Mouse (Mus musculus) hematopoietic stem cell, adult 5-6 weeks (primary cell): ENCODE results near the gene Kcnj9. TPM values are rescaled to one million over a fixed set of nuclear protein-coding genes. Genes with fewer than 3 reads are reported as not detected.

Experiments
- ATAC-seq, 2 experiments: fragments of 125-278 bp in 1 of 2; replicated peaks in 1 of 2; 2 replicates each; pipeline ENCODE4 v1.8.0; 2016 to 2017; ENCODE audit warnings: inconsistent platforms in 2 of 2, mild to moderate bottlenecking in 2 of 2, moderate number of reproducible peaks in 2 of 2, low read depth in 1 of 2, moderate TSS enrichment in 1 of 2; ENCODE audit not compliant: low FRiP score in 2 of 2, poor library complexity in 2 of 2, severe bottlenecking in 2 of 2, insufficient read depth in 1 of 2, low TSS enrichment in 1 of 2
- total RNA-seq: library from RNA; stranded (forward); fragments of 172-1452, 232-1000 nt; gene quantifications from 2 replicates; pipeline ENCODE4 v1.2.3, GENCODE M21; 2017

Kcnj9 gene
- total RNA-seq, 1 experiment from 2014 or later, result not detected

GRCm38 (mm10) chr1:172340729-172341321 is 11.7 kb upstream of the Kcnj9 start, which contains the start of gene Kcnj10:
TSS of gene Kcnj10 (plus strand) at chr1:172341210.
- ATAC-seq, result peak; percentile 92 to 94

DNA sequence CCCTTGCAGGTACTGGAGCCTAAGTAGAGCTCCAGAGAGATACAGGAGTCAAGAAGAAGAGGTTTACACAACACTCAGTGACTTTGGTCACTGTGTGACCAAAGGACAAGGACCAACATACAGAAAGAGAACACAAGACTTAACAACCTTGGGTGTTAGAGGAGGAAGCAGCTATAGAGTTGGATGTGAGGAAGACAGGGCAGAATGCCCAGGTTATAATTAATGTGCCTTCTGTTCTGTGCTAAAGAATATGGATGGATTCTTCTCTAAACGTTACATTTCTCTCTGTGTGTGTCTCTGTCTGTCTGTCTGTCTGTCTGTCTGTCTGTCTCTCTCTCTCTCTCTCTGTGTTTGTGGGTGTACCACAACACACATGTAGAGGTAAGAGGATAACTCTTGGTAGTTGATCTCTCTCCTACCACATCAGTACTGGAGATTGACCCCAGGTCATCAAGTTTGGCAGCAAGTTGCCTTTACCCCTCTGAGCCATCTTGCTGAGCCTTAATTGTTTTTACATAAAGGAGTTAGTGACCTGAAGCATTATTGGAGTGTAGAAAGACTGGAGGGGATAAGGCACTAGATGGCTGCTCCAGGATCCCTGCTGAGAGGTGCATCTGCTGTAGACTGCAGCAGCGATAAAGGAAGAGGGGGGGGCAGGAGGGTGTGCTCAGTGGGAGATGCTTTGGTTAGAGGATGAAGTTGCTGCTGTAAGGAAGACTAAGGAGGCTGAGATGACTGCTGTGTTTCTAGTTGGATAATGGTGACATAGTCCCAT is 8.5 kb upstream of the Kcnj9 start:
- no peak for ATAC-seq

DNA sequence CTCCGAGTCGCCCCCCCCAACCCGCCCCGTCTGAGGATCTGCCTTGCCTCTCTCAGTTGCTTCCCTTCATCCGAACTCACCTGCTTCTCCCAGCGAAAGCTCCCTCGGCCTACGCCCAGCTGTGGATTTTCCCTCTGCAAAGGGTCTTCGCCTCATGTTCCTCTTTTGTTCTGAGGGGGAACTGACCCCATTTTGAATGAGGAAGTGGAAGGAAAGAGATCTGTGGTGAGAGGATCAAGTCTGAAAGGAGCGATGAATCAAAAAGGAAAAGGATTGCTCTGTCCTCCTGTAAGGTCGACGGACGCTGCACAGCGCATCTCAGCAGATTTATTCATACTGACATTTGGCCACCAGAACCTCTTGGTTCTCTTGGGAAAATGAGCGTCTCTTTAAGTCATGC is 6.7 kb upstream of the Kcnj9 start:
- peak; percentile 38 to 50; a peak in 2 of 4 replicates for ATAC-seq

- no peak for ATAC-seq
Observed at GRCm38 (mm10) chr1:172333512-172333911, 4.4 kb upstream of the Kcnj9 start.

- no peak for ATAC-seq
Observed at GRCm38 (mm10) chr1:172332925-172333324, 3.8 kb upstream of the Kcnj9 start.

DNA sequence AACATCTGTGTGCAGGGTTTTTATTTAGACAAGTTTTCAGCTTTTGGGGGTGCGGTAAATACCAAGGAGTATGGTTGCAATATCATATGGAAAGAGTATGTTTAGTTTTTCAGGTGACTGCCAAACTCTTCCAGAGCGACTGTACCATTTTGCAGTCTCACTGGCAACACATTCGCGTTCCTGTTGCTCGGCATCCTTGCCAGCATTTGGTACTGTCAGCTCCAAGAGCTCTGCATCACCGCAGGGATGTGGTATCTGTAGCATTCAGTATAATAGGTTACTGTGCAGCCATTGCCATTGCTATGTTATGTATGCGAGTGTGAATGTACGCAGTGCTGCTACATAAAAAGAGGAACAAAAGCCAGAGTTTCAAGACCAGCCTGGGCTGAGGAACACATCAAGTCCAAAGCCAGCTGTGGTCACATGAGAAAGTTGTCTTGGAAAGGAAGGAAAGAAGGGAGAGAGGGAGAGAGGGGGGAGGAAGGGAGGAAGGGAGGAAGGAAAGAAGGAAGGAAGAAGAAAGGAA is 2.4 kb upstream of the Kcnj9 start:
- peak; percentile 48 to 51; a peak in 2 of 4 replicates for ATAC-seq

DNA sequence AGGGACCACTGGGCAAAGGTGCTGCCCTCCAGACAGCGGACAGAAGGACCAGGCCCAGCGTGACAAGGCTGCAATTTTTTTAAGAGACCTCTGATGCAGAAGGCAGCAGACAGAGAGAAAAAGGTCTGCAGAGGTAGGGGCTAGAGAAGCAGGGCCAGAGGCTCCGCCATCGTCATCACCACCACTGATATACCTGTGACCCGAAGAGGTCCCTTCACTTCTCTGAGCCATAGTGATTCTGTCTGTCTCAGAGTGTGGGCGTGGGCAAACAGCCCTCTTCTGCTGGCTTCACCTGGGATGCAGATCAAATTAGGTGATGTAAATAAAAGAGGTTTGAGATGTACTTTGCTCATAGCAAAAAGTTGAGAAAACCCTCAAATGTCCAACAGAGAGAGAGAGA is 498 bp upstream of the Kcnj9 start:
- ATAC-seq, result no peak

DNA sequence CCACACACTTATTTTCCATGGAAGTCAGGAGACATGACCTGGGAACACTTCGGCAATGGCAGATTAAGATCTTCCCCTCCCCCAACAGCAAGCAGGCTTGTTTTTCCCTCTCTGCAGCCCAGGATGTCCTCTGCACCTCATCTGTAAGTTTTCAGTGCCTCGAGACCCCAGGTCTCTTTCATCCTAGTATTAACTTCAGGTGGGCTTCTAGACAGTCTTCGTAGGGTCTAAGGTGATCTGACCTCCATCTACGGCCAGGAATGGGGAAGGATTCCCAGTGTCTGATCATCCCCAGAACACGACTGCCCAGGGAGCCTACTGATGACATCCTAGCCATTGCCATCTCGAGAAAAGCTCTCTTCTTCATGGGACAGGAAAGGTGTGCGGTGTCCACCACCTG is 657 bp downstream of the Kcnj9 start:
- ATAC-seq, result no peak

DNA sequence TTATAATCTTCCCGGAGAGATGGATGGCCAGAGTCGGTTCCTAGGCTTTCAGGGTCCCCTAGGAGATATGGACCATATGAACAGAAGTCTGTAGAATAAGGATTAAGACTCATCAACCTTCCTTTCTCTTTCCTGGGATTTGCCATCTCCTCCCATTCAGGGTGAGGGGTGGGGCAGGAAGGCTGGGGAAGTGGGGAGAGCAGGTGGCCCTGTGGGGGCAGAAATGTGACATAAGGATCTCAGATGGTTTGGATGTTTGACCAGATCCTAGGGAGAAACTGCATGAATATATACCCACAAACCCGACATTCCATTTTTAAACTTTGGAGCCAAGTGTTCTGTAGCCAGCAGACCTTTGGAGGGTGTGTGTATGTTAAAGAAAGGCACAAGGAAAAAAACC is 1.1 kb downstream of the Kcnj9 start:
- no peak for ATAC-seq

DNA sequence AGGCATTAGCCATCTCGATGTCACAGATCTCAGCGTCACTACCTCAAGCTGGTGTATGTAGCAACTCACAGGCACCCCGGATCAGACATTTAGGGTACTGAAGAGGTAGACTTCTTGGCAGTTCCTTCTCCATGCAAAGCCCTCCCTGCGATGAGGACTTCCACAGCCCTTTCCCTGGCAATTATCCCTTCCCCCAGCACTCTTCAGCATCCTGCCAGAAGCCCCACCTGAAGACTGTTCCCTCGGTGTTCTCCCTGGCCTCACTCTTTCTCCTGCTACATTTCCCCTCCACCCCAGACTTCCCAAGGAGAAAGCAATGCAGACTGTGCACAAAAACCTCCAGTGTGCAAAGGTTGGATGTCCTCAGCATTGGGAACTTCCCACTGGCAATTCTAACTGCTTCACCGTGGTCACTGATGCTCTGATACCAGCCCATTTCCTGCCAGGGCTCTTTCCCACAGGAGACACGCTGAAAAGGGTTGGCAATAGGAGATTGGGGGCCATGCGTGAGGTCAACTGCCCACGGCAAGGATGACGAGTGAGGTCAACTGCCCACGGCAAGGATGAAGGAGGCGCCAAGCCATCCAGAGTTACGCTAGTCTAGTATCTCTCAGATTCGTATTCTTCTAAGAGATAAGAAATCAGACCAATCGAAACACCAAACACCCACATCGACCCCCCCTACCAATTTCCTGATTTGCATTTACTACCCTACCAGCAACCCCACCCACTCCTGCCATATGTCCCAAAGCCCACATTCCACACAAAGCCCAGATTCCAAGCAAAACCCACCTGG is 1.7 kb downstream of the Kcnj9 start:
- no peak for ATAC-seq

GRCm38 (mm10) chr1:172326684-172327083 is 2.4 kb downstream of the Kcnj9 start:
- ATAC-seq, result no peak

DNA sequence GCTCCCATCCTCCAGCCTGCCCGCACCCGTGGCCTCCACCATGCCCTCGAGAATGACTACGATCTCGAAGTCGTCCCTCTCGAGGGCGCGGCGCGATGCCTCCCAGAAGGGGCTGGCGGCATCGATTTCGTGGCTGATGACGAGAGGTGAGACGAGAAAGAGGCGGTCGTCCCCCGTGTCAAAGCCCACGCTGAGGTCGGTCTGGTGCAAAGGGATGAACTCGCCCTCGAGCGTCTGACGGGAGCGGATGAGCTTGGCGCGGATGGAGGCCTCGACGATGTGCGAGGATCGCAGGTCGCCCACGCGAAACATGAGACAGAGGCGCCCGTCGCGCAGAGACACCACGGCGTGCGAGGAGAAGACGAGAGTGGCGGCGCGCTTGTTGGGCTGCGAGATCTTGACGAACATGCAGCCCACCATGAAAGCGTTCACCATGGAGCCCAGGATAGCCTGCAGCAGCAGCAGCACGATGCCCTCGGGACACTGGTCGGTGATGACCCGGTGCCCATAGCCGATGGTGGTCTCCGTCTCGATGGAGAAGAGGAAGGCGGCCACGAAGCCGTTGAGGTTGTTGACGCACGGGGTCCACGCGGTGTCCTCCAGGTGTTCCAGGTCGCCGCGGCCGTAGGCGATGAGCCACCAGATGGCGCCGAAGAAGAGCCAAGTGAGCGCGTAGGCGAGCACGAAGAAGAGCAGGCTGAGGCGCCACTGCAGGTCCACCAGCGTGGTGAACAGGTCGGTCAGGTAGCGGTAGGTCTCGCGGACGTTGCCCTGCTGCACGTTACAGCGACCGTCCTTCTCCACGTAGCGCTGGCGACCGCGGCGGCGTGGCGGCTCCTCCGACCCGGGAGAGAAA is 3.2 kb downstream of the Kcnj9 start:
- peak; percentile 72 to 84 for ATAC-seq

DNA sequence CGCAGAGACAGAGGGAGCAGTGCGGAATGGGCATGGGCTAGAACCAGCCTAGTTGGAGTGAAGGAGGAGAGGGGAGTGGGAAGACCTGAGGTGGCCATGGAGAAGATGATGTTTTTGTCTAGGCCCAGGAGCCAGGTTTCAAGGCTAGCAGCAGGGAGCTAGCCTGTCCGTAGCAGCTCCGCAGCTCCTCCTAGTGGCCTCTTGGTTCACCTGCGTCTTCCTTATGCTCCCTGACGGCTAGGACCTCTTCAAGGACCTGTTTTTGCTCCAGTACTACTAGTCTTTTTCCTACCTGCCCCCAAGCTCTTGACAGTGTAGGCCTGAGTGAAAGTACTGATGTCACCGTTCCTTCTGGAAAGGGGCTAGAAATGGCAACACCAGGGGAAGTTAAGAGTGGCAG is 4.4 kb downstream of the Kcnj9 start:
- ATAC-seq, result peak; percentile 73 to 86

- ATAC-seq, result no peak
Observed at GRCm38 (mm10) chr1:172323801-172324359, 5.2 kb downstream of the Kcnj9 start.

- ATAC-seq, result no peak
Observed at GRCm38 (mm10) chr1:172323298-172323697, 5.8 kb downstream of the Kcnj9 start.

DNA sequence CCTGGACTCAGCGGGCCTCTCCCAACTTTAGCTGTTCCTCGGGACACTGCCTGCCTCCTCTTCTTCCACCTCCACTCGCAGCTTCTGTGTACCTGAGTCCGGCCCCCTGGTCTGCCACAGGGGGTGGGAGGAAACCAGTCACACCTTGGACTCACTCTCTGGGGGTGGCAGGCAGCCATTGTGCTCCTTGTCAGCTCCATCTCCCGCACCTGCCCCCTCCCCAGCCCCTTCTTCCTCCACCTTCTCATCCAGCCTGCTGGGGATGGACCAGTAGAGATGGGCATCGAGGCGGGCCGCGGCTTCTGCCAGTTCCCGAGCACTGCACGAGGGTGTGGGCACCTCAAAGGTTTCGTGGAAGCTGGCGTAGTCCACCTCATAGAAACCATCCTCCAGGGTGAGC is 6.4 kb downstream of the Kcnj9 start:
- no peak for ATAC-seq

- no peak for ATAC-seq
Observed at GRCm38 (mm10) chr1:172319921-172320411, 9.2 kb downstream of the Kcnj9 start.
